Mouse (Mus musculus): ENCODE data around the gene Dcaf10.
"Not testable (repeated sequence)": the region's sequence is repeated elsewhere in the genome, so short reads cannot be mapped to it uniquely, and the experiment has no call there.

Dcaf10 gene

GRCm38 (mm10) chr4:45341669-45342249 is at the start of gene Dcaf10:
Gene Dcaf10, plus strand, starts transcription at chr4:45342101.
- peak; percentile 92 to 95 for DNase-seq (ENCODE audit: low spot score in 2 of 2)

DNA sequence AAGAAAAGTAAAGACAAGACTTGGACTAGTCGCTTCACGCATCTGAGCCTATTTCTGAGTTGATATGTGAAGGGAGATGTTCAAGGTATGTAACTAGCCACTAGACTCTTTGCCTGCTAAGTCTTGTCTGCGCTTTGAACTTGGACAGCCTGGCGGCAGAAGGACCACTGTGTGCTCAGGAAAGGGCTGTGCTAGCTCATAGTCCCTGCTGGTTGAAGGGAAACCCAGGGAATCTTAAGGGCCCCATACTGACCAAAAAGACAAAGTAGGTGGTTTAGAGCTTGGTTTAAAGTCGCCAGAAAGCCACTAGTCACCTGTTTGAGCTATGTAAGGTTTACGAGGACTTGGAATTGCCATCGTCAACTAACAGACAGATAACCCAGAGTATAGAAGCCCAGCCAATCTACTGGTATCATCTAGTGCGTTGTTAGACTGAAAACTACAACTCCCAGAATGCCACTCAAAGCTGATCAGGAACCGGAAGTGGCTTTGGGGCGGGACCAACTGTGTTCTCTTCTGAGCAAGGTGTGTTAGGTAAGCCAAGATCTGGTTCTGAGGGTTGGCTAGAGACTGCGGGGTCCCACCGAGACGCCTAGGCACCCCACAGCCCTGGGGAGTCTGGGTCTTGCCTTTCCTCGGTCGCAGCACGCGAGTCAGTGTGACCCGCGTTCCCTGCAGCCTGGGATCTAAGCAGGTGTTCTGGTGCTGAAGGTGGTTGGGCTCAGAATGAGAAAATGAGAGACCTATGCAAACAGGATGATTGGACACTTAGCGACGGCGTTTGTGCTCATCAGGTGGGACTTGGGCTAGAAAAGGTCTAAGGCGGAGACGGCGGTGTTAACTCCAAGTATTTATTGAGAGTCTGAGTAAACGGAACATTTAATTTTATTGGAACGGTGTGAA is 45.0 kb upstream of the Dcaf10 start, which contains the start of gene Trmt10b:
Gene Trmt10b, plus strand, starts transcription at position 466 of the 903 bp plus-strand sequence.
- DNase-seq (ENCODE audit: low spot score in 2 of 2), result peak; percentile 42 to 52

- no peak for DNase-seq (ENCODE audit: low spot score in 2 of 2)
These were observed 36.4 kb upstream of the Dcaf10 start for GRCm38 (mm10) chr4:45305536-45305935.

- no peak for DNase-seq (ENCODE audit: low spot score in 2 of 2)
These were observed 33.9 kb upstream of the Dcaf10 start for GRCm38 (mm10) chr4:45308046-45308445.

- DNase-seq (ENCODE audit: low spot score in 2 of 2), result no peak
These were observed 33.3 kb upstream of the Dcaf10 start for GRCm38 (mm10) chr4:45308606-45309005.

DNA sequence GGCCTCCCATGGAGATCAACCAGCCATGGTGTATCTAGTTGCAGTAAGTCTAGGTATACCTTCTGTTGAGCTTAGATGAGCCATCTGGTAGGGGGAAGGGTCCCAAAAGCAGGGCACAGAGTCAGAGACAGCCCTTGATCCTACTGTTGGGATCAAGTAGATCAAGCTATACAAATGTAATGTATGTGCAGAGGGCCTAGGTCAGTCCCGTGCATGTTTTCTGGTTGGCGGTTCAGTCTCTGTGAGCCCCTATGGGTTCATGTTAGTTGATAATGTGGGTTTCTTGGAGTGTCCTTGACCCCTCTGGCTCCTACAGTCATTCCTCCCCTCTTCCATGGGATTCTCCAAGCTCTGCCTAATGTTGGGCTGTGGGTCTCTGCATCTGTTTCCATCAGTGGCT is 30.8 kb upstream of the Dcaf10 start:
- DNase-seq (ENCODE audit: low spot score in 2 of 2), result no peak

DNA sequence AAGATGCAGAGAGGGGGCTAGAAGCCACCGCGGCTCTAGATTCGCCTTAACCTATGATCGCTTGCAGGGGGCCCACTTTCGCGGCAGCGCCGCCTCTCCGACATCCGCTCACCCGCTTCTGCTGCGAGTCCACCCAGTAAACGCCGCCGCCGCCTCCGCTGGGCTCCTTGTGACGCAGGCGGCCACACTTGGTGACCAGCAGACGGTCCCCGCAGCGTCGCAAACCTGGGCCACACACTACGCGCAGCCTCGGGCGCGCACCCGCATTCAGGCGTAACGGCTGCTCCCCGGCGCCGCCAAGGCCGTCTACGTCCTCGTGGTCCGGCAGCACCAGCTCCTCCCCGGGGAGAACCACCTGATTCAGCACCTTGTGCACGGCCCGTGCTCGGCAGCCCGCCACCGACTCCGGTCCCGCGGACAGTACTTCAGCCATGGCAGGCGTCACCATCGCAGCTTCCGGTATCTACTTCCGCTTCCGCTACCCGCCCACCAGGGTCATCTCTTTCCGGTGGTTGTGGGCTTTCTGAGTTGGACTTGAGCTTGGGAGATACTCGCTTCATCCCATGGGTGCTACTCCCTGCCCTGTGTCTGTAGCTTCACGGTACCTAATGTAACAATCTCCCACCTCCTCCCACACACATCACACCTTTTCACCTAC is 21.6 kb upstream of the Dcaf10 start:
- peak; percentile 68 to 83 for DNase-seq (ENCODE audit: low spot score in 2 of 2)

GRCm38 (mm10) chr4:45331139-45331538 is 10.8 kb upstream of the Dcaf10 start:
- no peak for DNase-seq (ENCODE audit: low spot score in 2 of 2)

GRCm38 (mm10) chr4:45332466-45332865 is 9.4 kb upstream of the Dcaf10 start:
- no peak for DNase-seq (ENCODE audit: low spot score in 2 of 2)

GRCm38 (mm10) chr4:45341226-45341625 is 675 bp upstream of the Dcaf10 start:
- DNase-seq (ENCODE audit: low spot score in 2 of 2), result no peak

DNA sequence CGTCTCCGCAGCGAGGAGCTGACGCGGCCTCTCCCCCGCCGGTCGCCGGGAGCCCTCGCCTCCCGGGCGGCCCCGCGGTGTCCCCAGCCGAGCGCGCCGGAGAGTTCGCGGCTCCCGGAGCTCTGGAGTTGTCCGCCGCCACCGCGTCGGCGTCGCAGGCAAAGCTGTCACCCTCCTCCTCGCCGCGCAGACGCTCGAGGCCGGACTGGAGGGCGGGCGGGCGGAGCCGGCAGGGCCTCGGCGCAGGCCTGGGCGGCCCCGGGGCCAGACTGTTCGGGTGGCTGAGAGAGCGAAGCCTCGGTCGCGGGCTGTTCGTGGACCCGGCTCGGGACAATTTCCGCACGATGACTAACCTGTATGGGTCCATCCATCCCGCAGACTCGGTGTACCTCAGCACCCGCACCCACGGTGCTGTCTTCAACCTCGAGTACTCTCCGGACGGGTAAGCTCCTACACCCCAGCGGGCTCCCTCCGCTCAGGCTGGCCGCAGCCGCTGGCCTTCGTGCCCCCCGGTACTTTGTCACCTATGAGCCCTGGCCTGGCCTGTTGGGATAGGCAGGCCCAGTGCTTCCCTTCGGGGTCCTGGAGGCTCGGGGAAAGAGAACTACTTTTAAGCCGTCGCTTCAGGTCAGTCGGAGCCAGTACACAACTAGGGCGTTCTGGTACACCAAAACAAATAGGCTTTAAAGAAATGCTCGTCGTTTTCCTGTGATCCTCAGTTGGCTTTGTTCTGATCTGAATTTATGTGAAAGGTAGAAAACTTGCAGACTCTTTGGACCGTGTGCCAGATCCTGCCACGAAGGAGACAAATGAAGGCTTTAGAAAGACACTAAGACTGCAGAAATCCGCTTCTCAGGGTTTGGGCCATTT is 620 bp downstream of the Dcaf10 start, which contains the start of gene Exosc3:
Gene Exosc3, minus strand, starts transcription at position 447 of the 870 bp plus-strand sequence.
- peak; percentile 24 to 64 for DNase-seq (ENCODE audit: low spot score in 2 of 2)

GRCm38 (mm10) chr4:45356653-45357052 is 14.8 kb downstream of the Dcaf10 start:
- no peak for DNase-seq (ENCODE audit: low spot score in 2 of 2)

DNA sequence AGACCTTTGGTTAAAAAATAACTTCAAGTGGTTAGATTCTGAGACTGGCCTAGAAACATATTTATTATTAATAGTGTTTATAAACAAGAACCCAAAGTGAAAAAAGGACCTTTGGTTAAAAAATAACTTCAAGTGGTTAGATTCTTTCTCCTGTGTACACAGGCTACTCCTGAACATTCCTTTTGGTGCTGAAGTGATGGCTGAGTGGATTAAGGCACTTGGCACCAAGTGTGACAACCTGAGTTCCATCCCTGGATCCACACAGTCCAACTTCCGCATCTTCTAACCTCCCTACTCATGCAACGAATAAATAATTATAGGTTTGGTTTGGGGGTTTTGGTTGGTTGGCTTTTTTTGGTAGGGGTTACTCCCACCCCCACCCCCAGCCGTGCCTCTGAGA is 29.4 kb downstream of the Dcaf10 start:
- no peak for DNase-seq (ENCODE audit: low spot score in 2 of 2)

GRCm38 (mm10) chr4:45374879-45375278 is 33.0 kb downstream of the Dcaf10 start:
- no peak for DNase-seq (ENCODE audit: low spot score in 2 of 2)

DNA sequence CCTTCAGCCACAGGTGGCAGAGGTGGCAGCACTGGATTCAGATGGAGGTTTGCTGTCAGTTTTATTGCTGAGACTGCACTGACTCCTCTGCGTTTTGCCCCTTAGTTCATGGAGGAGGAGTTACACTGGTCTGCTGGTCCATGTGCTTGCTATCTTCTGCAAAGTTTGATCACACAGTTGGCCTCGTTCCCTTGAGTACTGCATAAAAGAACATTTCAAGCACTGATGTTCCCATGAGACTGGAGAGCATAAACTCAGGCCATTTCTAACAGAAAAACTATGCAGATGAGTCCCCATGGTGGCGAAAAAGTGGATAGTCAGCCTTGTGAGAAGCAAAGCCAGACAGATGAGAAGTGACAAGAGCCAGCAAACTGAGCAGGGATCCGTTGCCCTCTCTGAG is 34.7 kb downstream of the Dcaf10 start:
- no peak for DNase-seq (ENCODE audit: low spot score in 2 of 2)

GRCm38 (mm10) chr4:45380903-45381580 is 39.1 kb downstream of the Dcaf10 start:
- not testable (repeated sequence) for DNase-seq (ENCODE audit: low spot score in 2 of 2)

DNA sequence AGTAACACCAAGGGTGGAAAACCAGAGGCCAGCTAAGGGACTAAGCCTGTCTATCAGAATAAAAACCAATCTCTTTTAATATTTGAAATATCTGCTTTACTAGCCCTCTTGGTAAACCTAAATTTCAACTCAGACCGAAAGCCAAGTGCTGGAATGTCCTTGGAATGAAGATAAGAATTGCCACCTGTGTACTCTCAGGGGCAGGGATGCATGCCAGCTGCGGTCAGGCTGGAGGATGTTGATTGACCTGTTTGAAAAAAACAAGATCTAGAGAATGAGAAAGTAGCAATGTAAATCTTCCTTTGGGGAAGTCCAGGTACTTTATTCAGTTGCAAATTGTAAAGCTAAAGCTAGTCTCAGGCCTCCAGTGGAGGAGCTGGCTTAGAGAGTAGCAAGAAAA is 40.2 kb downstream of the Dcaf10 start:
- DNase-seq (ENCODE audit: low spot score in 2 of 2), result not testable (repeated sequence)

DNA sequence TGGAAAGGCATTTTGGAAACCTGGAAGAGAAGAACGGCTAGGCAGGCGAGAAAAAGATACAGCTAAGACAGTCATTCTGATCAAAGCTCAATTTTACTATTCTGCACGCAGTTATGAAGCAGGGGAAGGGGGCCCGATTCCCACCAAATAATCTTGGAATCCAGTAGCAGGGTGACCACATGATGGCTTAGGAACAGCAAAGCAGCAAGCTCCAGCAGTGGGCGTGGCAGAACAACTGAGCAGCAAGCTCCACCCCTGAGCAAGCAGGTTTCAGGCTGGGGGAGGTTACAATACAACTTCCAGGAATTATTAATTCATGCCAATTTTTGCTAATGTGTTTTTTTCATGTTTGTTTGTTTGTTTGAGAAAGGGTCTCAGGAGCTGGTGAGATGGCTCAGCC is 45.4 kb downstream of the Dcaf10 start:
- DNase-seq (ENCODE audit: low spot score in 2 of 2), result not testable (repeated sequence)

DNA sequence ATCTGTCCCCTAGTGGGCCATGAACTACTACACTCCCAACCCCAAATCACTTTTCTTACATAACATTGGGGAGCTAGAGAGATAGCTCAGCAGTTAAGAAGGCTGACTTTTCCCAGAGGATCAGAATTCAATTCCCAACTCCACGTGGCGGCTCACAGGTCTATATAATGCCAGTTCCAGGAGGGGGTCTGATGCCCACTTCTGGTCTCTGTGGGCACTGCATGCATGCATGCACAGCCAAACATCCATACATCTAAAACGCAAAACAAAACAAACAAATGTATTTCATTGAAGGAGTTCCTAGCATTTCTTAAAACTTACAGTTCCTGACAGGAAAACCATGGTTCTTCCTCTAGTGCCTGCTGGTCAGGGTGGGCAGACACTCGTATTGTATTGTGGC is 50.2 kb downstream of the Dcaf10 start:
- no peak for DNase-seq (ENCODE audit: low spot score in 2 of 2)

DNA sequence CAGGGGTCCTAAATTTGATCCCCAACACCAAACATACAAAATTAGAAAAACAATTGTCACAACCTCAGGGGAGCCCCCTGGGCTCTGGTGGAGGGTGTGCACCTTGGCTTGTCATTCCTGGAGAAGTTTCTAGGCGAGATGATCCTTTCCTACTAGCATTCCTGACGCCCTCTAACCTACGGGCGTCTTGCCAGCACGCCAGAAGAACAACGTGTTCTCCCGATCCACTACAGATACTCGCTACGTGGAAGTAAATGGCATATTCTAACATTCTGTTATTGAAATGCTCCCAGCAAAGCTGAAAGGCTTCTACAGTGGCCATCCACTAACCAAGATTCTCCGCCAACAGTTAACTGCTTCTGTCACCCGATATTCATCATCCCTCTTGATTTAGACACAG is 50.7 kb downstream of the Dcaf10 start:
- no peak for DNase-seq (ENCODE audit: low spot score in 2 of 2)

DNA sequence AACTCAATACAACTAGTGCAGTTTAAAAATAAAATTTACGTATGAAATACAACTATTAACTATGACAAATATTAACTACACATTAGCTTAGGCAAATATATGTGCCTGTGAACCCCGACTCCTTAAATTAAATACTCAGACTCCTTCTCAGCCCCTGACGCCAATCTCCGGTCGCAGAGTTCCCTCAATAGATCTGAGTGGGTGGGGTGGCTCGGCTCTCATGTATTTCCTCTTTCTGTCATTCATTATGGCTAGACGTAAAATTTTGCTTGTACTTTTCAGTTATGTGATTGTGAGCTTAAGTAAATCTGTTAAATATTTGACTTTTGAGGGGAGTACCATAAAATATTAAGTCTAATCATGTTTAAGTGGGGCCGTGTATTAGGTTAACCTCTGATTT is 51.1 kb downstream of the Dcaf10 start:
- DNase-seq (ENCODE audit: low spot score in 2 of 2), result no peak

All from urinary bladder, adult 18-20 months (tissue).